Mouse (Mus musculus) liver, embryonic 15.5 days (tissue): ENCODE results near the gene Tex45. TPM values are rescaled to one million over a fixed set of nuclear protein-coding genes. Genes with fewer than 3 reads are reported as not detected.
A peak's percentile ranks its signal among the peaks of the same experiment; 100 is the strongest.

Source experiments
- ATAC-seq: fragments of 200-750 bp; cut with Nextera tagmentation; 2 replicates; pipeline ENCODE4 v1.8.0; 2017; ENCODE audit warnings: moderate number of reproducible peaks, mild to moderate bottlenecking, moderate library complexity; ENCODE audit not compliant: insufficient read depth
- H3K27ac ChIP-seq: fragments of 300-500 bp; sonication (generic); replicated peaks from 2 replicates; pipeline ENCODE4 v1.5.1; 2015; ENCODE audit warnings: mild to moderate bottlenecking, inconsistent platforms
- H3K27me3 ChIP-seq: fragments of 300-500 bp; sonication (generic); 2 replicates; pipeline ENCODE4 v1.6.1; 2015; ENCODE audit warnings: mild to moderate bottlenecking, inconsistent platforms
- H3K36me3 ChIP-seq: fragments of 300-500 bp; sonication (generic); replicated peaks from 2 replicates; pipeline ENCODE4 v1.6.1; 2015; ENCODE audit warnings: moderate library complexity, mild to moderate bottlenecking, inconsistent platforms
- H3K4me1 ChIP-seq: fragments of 300-500 bp; sonication (generic); replicated peaks from 2 replicates; pipeline ENCODE4 v1.6.1; 2015; ENCODE audit warnings: inconsistent platforms
- H3K4me2 ChIP-seq: fragments of 300-500 bp; sonication (generic); 2 replicates; pipeline ENCODE4 v1.6.1; 2015; ENCODE audit warnings: moderate library complexity, mild to moderate bottlenecking, inconsistent platforms
- H3K4me3 ChIP-seq: fragments of 300-500 bp; sonication (generic); replicated peaks from 2 replicates; pipeline ENCODE4 v1.5.1; 2015; ENCODE audit warnings: mild to moderate bottlenecking, inconsistent platforms
- H3K9ac ChIP-seq: fragments of 300-500 bp; sonication (generic); 2 replicates; pipeline ENCODE4 v1.6.1; 2015; ENCODE audit warnings: moderate library complexity, mild to moderate bottlenecking, inconsistent platforms
- H3K9me3 ChIP-seq: fragments of 300-500 bp; sonication (generic); replicated peaks from 2 replicates; pipeline ENCODE4 v1.6.1; 2016; ENCODE audit warnings: inconsistent platforms
- WGBS: fragments of 180-500 bp; shearing (Covaris S2); methylation state at CpG from one replicate; pipeline ENCODE4 v1.1.7; 2015; ENCODE audit warnings: mixed read lengths; ENCODE audit not compliant: insufficient replicate concordance; 5-methylcytosine and 5-hydroxymethylcytosine counted together
- polyA plus RNA-seq: library from polyadenylated mRNA; unstranded; fragments of >200 nt; fragmentation: Nextera tagmentation; extraction: Ambion mirVana; gene quantifications from 2 replicates; pipeline ENCODE4 v1.2.1, GENCODE M21; 2015

The Tex45 gene
- polyA plus RNA-seq, result not detected in 2 replicates

DNA sequence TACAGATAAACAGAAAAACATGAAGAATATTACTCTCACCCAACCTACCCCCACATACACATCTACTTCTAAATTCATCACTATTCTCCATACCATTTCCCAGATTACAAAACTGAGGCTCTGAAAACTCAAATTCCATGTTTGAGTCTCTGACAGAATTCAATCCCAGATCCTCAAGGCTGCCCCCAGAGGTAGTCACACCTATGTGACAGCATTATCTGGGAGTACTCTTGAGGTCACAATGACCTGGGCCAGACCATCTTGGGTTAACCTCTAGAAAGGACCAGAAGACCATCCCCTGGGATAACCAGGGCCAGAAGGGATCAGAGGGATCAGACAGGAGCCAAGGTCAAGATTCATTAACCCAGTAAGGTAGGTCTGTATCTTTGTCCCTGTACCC, at the start of gene Tex45:
Tex45 (plus strand) TSS at position 301 of the 400 bp plus-strand sequence.
- H3K4me1 ChIP-seq, result peaks cover 15% of the 10 kb centered on the region

DNA sequence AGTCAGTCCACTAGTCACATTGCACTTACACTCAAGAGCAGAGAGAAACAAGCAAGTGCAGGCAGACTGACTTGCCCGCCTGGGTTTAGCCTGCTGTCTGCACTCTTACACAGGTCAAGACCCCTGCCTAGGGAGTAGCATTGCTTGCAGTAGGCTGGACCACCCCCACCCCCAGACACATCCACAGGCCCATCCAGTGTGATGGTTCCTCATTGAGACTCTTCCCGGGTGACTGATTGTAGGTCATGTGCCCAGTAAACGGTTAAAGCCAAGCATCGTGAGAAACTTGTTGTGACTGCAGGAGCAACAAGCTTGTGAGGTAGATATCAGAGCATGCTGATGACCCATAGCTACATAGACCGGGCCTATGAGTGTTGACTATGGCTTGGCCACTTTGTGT, 49.2 kb upstream of the Tex45 start:
- Histone ChIP-seq H3K4me3 (no peak overlapping the region), H3K4me2 (no peak overlapping the region), H3K27ac (no peak overlapping the region), H3K36me3 (no peaks in the 10 kb centered on the region), H3K27me3 (no peaks in the 10 kb centered on the region), H3K4me1 (peaks cover 2% of the 10 kb centered on the region; the same call in 1 of the 2 replicates), H3K9ac (no peak overlapping the region), H3K9me3 (no peaks in the 10 kb centered on the region)
- no peak for ATAC-seq
- WGBS, result 68% methylated on average over 5 of the region's 5 CpGs

More for the DNA sequence above, at the start of gene Tex45:
- no peak for ATAC-seq
- H3K4me3 ChIP-seq, result no peak within 1 kb of the TSS
- no peak within 1 kb of the TSS for H3K9ac ChIP-seq
- no peak within 1 kb of the TSS for H3K27ac ChIP-seq
- no peaks in the 10 kb centered on the region for H3K36me3 ChIP-seq
- H3K27me3 ChIP-seq, result peaks cover 6% of the 10 kb centered on the region
- H3K4me2 ChIP-seq, result no peak within 1 kb of the TSS
- no peaks in the 10 kb centered on the region for H3K9me3 ChIP-seq

DNA sequence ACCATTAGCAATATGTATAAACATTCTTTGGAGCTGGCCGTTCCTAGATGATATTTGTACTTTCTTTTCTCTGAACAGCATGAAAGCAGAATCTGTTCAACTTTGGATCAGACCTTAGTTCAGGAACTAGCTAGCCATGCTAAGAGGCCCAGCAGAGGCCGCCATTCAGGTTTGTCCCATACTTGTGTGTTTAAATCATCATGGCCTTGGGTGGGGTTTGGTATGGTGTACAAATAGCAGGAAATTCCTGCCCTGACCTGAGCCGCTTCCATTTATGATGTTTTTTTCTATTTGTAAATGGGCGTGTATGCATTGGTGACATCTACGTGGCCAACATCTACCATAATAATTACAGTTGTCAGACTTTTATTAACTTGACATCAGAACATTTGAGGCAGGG, 45.4 kb upstream of the Tex45 start:
- Histone ChIP-seq H3K4me3 (no peak overlapping the region), H3K36me3 (peaks cover 34% of the 10 kb centered on the region), H3K27me3 (no peaks in the 10 kb centered on the region), H3K9me3 (no peaks in the 10 kb centered on the region), H3K9ac (no peak overlapping the region), H3K27ac (no peak overlapping the region), H3K4me2 (no peak overlapping the region), H3K4me1 (no peaks in the 10 kb centered on the region)
- ATAC-seq, result no peak
- WGBS, result 79% methylated on average over 5 of the region's 5 CpGs

DNA sequence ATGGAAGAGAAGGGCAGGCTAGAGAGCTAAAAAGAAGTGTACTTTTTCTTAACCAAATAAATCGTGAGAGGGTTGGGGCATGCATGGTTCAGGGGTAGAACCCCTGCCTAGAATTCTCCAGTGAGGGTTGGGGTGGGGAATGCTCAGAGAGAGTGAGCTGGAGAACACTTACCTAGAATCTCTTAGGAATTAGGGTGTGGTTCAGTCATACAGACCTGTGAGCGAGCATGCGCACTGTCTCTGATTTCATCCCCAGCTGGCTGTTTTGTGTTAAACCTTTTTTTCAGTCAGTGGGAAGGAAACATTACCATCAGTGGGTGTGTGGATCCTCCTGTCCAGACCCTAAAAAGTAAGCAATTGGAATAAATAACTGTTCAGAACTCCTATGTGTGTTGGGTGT, 44.5 kb upstream of the Tex45 start:
- WGBS, result 71% methylated on average over 3 of the region's 3 CpGs
- ATAC-seq, result no peak
- Histone ChIP-seq H3K4me2 (no peak overlapping the region), H3K9ac (no peak overlapping the region), H3K4me3 (no peak overlapping the region), H3K27me3 (no peaks in the 10 kb centered on the region), H3K27ac (no peak overlapping the region), H3K36me3 (peaks cover 39% of the 10 kb centered on the region), H3K4me1 (no peaks in the 10 kb centered on the region), H3K9me3 (no peaks in the 10 kb centered on the region)

DNA sequence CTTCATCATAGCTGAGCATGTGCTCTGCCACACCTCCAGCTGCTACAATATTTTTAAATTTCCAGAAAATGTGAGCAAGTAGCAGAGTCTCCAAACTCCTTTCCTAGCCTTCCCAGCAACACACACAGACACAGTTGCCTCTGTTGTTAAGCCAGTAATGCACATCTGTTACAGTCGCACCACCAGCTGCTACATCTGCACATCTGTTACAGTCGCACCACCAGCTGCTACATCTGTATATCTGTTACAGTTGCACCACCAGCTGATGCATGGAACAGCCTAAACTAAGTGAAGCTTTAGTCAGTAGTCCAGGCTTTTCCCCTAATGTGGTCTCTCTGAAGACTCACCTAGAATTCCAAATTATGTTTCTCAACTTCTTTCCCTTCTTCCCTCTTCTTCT, 42.2 kb upstream of the Tex45 start:
- Histone ChIP-seq H3K27me3 (no peaks in the 10 kb centered on the region), H3K9ac (no peak overlapping the region), H3K4me2 (no peak overlapping the region), H3K4me3 (no peak overlapping the region), H3K36me3 (peaks cover 59% of the 10 kb centered on the region), H3K9me3 (no peaks in the 10 kb centered on the region), H3K27ac (no peak overlapping the region), H3K4me1 (no peaks in the 10 kb centered on the region)
- 68% methylated on average over 2 of the region's 2 CpGs for WGBS
- no peak for ATAC-seq

DNA sequence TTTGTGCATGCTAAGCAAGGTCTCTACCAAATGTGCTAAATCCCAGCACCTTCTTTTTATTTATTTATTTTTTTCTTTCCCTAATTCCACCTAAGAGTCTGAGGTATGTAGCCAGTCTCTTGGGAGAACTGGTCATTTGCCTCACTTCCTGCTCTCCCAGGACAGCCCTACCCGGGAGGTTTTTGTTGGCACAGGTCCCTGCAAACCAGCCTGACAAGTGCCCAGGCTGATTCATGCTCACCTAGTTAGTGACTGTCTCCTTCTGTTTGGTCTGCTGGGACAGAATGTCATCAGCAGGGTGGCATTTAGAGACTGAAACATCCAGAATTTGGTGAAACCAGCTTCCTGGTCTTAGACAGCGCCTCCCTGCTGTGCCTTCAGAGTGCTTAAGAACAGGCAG, 40.7 kb upstream of the Tex45 start:
- no peak overlapping the region for H3K9ac ChIP-seq
- no peak overlapping the region for H3K4me2 ChIP-seq
- H3K4me1 ChIP-seq, result no peaks in the 10 kb centered on the region
- no peaks in the 10 kb centered on the region for H3K9me3 ChIP-seq
- H3K27ac ChIP-seq, result no peak overlapping the region
- H3K4me3 ChIP-seq, result no peak overlapping the region
- H3K36me3 ChIP-seq, result peaks cover 71% of the 10 kb centered on the region
- no peaks in the 10 kb centered on the region for H3K27me3 ChIP-seq
- no peak for ATAC-seq
- WGBS, result 70% methylated on average over 2 of the region's 2 CpGs

DNA sequence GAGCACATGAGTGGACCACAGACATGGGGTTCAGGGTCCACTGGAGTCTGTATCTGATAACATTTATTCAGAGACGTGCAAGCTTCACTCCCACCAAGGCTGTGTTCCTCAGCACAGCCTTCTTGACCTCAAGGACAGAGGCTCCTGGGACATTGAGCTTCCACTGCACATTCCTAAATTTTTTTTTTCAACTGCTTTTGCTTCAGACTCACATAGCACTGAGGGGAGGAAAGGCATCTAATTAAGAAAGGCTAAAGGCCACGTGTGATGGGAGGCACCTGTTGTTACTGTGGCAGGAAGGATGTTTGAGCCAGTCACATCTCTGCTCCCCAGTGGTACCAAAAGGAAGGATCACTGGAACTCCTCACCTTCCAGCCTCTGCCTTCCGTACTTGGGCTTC, 39.5 kb upstream of the Tex45 start:
- no peaks in the 10 kb centered on the region for H3K9me3 ChIP-seq
- no peak for ATAC-seq
- H3K4me3 ChIP-seq, result no peak overlapping the region
- no peaks in the 10 kb centered on the region for H3K4me1 ChIP-seq
- peaks cover 81% of the 10 kb centered on the region for H3K36me3 ChIP-seq
- no peak overlapping the region for H3K4me2 ChIP-seq
- no peak overlapping the region for H3K27ac ChIP-seq
- no peaks in the 10 kb centered on the region for H3K27me3 ChIP-seq
- 72% methylated on average over 3 of the region's 3 CpGs for WGBS
- H3K9ac ChIP-seq, result no peak overlapping the region

DNA sequence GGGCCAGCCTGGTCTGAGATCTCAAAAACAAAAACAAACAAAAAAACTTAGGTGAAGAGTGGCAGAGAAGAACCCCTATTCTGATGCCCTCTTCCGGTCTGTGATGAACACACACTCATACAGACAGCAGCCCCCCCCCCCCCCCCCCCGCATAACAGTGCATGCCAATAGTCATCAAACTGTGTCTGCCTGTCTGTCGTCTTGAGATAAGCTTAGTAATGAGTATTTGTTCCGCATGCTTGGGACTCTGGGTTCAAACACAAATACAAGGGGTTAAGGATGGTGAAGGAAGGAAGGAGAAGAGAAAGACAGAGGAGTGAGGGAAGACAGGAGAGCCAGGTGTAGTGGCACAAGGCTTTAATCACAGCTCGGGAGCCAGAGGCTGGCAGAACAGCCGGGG, 34.2 kb upstream of the Tex45 start:
- Histone ChIP-seq H3K9ac (no peak overlapping the region), H3K4me1 (0 out of 2 replicates have a peak, but pooled peaks cover 3% of the 10 kb centered on the region), H3K4me2 (no peak overlapping the region), H3K36me3 (peaks cover 87% of the 10 kb centered on the region), H3K27ac (no peak overlapping the region), H3K9me3 (no peaks in the 10 kb centered on the region), H3K27me3 (no peaks in the 10 kb centered on the region), H3K4me3 (no peak overlapping the region)
- 41% methylated on average over 6 of the region's 6 CpGs for WGBS
- ATAC-seq, result 0 out of 2 replicates have a peak, but pooled peaks have one; percentile 37

DNA sequence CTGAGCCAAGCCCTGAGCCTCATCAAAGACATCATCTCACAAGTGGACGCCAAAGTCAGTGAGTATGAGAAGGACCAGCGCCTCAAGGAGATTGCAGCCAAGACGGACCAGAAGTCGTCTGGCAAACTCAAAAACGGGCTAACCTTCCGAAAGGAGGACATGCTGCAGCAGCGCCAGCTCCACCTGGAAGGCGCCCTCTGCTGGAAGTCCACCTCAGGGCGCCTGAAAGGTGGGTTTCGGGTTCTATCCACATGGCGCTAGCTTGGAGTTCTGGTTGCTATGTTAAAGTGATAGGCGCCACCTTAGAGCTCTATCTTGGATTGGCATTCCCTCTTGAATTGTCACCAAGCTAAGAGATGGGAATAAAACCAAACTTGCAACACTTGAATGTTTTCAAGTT, 31.2 kb upstream of the Tex45 start:
- H3K4me3 ChIP-seq, result no peak overlapping the region
- no peak overlapping the region for H3K27ac ChIP-seq
- no peak for ATAC-seq
- H3K4me1 ChIP-seq, result 0 out of 2 replicates have a peak, but pooled peaks cover 3% of the 10 kb centered on the region
- no peak overlapping the region for H3K9ac ChIP-seq
- H3K36me3 ChIP-seq, result peaks cover 67% of the 10 kb centered on the region
- H3K27me3 ChIP-seq, result no peaks in the 10 kb centered on the region
- H3K4me2 ChIP-seq, result no peak overlapping the region
- no peaks in the 10 kb centered on the region for H3K9me3 ChIP-seq
- 71% methylated on average over 12 of the region's 12 CpGs for WGBS

DNA sequence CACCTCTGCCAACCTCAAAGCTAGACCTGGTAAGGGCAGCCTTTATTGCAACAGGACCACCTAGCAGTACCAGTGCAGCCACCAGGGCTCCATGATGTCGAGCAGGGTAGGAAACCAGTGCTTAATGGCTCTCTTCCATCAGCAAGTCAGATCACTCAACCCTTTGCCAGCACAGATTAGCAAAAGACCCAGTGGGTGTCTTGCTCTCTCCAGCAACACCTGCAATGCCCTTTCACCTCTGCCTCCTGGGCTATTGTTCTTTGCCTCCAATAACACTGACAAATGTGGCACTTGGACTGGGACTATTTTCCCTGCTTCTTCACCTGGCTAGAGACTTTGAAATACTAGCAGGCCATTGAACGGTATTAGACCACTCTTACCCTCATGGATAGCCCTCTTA, 21.4 kb upstream of the Tex45 start:
- H3K36me3 ChIP-seq, result peaks cover 73% of the 10 kb centered on the region
- WGBS, result 70% methylated on average over 2 of the region's 2 CpGs
- no peak for ATAC-seq

DNA sequence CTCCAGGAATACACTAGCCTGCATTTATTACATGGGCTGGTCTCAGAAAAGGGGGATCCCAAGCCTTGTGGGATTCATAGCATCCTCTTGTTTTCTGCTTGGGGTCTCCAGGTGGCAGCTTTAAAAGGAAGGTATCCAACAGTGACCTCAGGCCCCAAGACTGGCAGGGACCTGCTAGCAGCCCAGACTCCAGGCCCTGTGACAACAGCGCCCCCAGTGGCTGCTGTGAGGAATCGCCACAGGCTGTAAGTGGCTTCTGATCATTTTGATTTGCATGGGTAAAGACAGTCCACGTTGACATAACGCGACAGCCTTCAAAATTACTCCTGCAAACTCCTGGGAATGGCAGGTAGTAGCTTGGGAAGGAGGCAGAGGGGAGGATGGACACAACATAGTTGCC, 20.0 kb upstream of the Tex45 start:
- ATAC-seq, result no peak
- Histone ChIP-seq H3K4me2 (no peak overlapping the region), H3K9me3 (no peaks in the 10 kb centered on the region), H3K27ac (no peak overlapping the region), H3K9ac (no peak overlapping the region), H3K4me1 (no peaks in the 10 kb centered on the region), H3K36me3 (peaks cover 85% of the 10 kb centered on the region), H3K4me3 (no peak overlapping the region), H3K27me3 (no peaks in the 10 kb centered on the region)
- WGBS, result 36% methylated on average over 5 of the region's 5 CpGs

More for the DNA sequence above, 21.4 kb upstream of the Tex45 start:
- no peaks in the 10 kb centered on the region for H3K4me1 ChIP-seq
- H3K4me2 ChIP-seq, result no peak overlapping the region
- no peak overlapping the region for H3K4me3 ChIP-seq
- no peak overlapping the region for H3K9ac ChIP-seq
- H3K27ac ChIP-seq, result no peak overlapping the region
- H3K27me3 ChIP-seq, result no peaks in the 10 kb centered on the region
- no peaks in the 10 kb centered on the region for H3K9me3 ChIP-seq

DNA sequence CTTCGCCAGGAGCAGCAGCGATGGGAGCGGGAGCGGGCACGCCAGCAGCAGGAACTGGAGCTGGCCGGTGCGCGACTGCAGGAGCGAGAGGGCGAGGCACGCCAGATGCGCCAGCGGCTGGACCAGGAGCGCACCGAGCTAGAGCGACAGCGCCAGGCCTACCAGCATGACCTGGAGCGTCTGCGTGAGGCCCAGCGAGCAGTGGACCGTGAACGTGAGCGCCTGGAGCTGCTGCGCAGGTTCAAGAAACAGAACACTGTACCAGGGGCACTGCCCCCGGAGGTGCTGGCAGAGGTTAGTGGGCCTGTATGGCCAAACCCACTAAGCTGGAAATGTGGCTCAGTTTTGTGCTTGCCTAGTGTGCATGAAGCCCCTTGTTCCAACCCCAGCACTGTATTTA, 18.7 kb upstream of the Tex45 start:
- Histone ChIP-seq H3K27ac (no peak overlapping the region), H3K4me3 (no peak overlapping the region), H3K36me3 (peaks cover 86% of the 10 kb centered on the region), H3K9ac (no peak overlapping the region), H3K27me3 (no peaks in the 10 kb centered on the region), H3K9me3 (no peaks in the 10 kb centered on the region), H3K4me2 (no peak overlapping the region), H3K4me1 (no peaks in the 10 kb centered on the region)
- ATAC-seq, result no peak
- 90% methylated on average over 25 of the region's 25 CpGs for WGBS
